Mouse (Mus musculus): ENCODE data around the gene Pde10a.

DNA sequence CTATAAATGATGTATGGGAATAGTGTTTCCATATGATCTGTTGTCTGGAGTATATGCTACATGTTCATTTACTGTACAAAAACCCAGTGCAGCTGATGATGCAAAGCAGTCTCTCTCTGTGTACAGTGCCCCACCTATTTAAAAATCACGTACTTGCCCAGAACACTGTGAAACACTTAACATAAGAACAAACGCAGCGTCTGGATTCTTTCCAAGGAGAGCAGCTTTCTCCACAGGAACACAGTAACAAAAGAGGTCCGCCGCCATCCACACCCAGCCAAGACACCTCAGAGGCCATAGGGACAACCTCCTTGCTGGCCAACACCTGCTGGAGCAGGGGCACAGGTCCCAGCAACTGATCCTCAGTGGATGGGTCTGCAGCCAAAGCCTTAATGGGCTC, 460.5 kb downstream of the Pde10a start:
- TF ChIP-seq POLR2AphosphoS2 (IDR thresholded peaks at IDR 0.05; ENCODE audit: insufficient read length, low read depth), result no peak
- no peak for TF ChIP-seq MYOG (IDR thresholded peaks at IDR 0.05; ENCODE audit: control insufficient read depth in 1 of 3, insufficient read depth in 1 of 3, insufficient read length in 2 of 3, low read depth in 2 of 3)

Data from myocyte (in vitro differentiated cells).